Mouse (Mus musculus): ENCODE measurements around the gene Hapln4. TPM values are rescaled to one million over a fixed set of nuclear protein-coding genes. Genes with fewer than 3 reads are reported as not detected.
A peak's percentile ranks its signal among the peaks of the same experiment; 100 is the strongest.

Gene Hapln4
- polyA plus RNA-seq, 1 experiment from 2014 or later = 0.75 TPM

DNA sequence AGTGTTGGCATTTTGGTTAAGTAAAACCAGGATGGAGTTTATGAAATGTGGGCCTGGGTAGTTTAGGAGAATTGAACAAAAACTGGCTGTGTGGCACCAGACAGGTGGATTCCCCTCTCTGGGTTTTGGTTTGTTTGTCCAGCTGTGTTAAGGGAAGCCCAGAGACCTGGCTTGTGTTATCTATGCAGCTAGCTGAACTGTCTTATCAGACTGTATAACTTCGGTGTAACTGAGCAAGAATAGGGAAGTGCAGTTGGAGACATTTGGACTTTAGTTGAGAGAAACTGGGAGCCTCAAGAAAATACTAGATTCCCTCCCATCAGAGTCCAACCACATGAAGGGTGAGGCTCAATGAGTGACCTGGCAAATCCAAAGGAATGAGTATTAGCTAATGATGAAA, 9.6 kb upstream of the Hapln4 start:
- no peak overlapping the region for H3K4me2 ChIP-seq
- peaks cover 52% of the 10 kb centered on the region for H3K36me3 ChIP-seq
- H3K9ac ChIP-seq = no peak overlapping the region
- ATAC-seq (ENCODE audit: low FRiP score) = no peak
- peaks cover 11% of the 10 kb centered on the region; the same call in 1 of the 2 replicates for H3K27me3 ChIP-seq
- H3K4me3 ChIP-seq = no peak overlapping the region
- H3K27ac ChIP-seq = no peak overlapping the region
- H3K9me3 ChIP-seq = no peaks in the 10 kb centered on the region
- H3K4me1 ChIP-seq (replicated peaks) = no peaks in the 10 kb centered on the region
- WGBS = 95% methylated on average over 1 of the region's 1 CpGs

DNA sequence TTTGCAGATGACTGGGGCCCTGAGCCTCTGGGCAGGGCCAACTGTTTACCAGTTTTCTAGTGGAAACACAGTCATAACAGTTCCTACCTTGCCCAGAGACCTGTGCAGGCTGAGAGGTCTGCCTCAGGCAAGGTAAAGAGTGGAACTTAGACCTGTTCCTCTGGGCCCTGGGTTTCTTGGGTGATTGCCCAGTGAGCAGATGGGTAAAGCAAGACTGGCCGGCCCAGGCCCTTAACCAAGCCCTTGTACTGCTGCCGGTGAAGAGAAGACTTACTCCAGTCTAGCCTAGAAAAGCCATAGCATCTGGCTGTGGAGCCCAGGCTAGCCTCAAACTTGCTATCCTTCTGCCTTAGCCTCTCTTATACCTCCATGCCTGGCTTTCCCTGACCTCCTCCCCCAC, 1.3 kb upstream of the Hapln4 start:
- H3K36me3 ChIP-seq = peaks cover 31% of the 10 kb centered on the region
- 98% methylated on average over 2 of the region's 2 CpGs for WGBS
- H3K9ac ChIP-seq = no peak overlapping the region
- no peak overlapping the region for H3K4me2 ChIP-seq
- H3K4me1 ChIP-seq (replicated peaks) = peaks cover 28% of the 10 kb centered on the region
- peaks cover 61% of the 10 kb centered on the region for H3K27me3 ChIP-seq
- ATAC-seq (ENCODE audit: low FRiP score) = no peak
- H3K9me3 ChIP-seq = no peaks in the 10 kb centered on the region
- H3K4me3 ChIP-seq = no peak overlapping the region
- H3K27ac ChIP-seq = no peak overlapping the region

DNA sequence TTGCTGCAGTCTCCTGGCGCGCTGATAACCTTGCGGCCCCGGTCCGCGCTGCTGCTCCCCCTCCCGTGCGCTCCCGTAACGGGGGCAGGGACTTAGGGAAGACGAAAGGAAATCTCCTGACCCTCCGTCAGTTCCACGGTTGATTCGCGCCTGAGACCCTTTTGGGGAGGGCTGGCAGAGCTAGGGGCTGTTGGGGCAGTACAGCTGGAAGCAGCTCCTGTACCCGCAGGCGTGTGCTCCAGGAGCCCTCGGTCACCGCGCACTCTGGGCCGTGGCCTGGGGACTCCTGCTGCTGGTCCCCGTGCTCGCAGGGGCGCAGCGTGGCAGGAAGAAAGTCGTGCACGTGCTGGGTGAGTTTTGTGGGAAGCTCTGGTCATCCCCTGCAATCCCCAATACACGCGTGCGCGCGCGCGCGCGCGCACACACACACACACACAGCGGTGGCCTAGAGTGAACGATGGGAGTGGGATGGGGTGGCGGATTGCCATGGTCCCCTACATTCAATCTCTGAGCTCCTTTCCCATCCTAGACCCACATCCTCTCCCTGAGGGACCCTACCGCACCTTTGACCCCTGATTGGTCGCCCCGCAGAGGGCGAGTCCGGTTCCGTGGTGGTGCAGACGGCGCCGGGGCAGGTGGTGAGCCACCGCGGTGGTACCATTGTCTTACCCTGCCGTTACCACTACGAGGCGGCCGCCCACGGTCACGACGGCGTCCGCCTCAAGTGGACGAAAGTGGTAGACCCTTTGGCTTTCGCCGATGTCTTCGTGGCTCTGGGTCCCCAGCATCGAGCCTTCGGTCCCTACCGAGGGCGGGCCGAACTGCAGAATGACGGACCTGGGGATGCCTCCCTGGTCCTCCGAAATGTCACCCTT, 1.2 kb downstream of the Hapln4 start:
- H3K4me2 ChIP-seq = peak overlapping the region; percentile 82
- no peaks in the 10 kb centered on the region for H3K9me3 ChIP-seq
- 1% methylated on average over 69 of the region's 71 CpGs for WGBS
- H3K9ac ChIP-seq = peak overlapping the region; percentile 70
- H3K36me3 ChIP-seq = peaks cover 9% of the 10 kb centered on the region
- H3K4me1 ChIP-seq (replicated peaks) = peaks cover 50% of the 10 kb centered on the region
- H3K4me3 ChIP-seq = peak overlapping the region; percentile 48
- no peak overlapping the region for H3K27ac ChIP-seq
- H3K27me3 ChIP-seq = peaks cover 85% of the 10 kb centered on the region
- ATAC-seq (ENCODE audit: low FRiP score) = 0 out of 2 replicates have a peak, but pooled peaks have one; percentile 6

DNA sequence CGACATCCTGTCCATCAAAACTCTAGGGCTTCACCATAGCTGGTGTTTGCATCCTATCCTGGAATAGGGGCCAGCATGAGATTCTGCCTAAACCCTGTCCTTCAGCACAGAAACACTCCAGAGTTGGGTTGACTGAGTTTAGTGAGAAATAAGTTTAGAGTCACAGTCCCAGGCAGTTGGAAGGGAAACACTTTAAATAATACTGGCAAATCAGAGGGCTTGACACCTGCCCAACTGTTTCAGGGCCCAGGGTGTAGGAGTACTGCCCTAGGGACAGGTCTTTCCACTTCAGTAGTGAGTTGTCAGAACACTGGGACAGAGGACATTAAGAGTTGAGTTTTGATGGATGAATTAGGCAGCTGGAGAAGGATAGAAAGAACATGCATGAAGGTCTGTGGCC, 2.9 kb downstream of the Hapln4 start:
- Histone ChIP-seq H3K9ac (no peak overlapping the region), H3K27ac (no peak overlapping the region), H3K4me1 (replicated peaks) (peaks cover 63% of the 10 kb centered on the region), H3K36me3 (no peaks in the 10 kb centered on the region), H3K4me3 (no peak overlapping the region), H3K27me3 (peaks cover 93% of the 10 kb centered on the region), H3K4me2 (no peak overlapping the region), H3K9me3 (no peaks in the 10 kb centered on the region)
- ATAC-seq (ENCODE audit: low FRiP score) = no peak
- 54% methylated on average over 1 of the region's 1 CpGs for WGBS

DNA sequence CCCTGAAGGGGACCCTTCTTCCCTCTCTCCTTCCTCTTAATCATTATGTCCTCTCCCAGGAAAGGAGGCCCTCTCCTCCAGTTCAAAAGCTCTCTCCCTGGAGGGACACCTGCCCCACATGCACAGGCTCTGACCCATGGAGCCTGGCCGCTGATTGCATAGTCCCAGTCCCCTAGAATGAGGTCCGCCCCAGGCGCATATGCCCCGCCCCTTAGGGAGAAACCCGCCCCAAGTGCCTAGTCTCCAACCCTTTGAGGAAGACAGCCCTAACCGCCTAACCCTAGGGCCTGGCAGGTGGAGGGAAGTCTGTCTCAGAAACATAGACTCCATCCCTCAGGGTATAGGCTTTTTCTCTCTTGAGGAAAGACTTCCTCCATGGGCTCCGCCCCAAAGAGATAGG, 4.0 kb downstream of the Hapln4 start:
- Histone ChIP-seq H3K4me2 (no peak overlapping the region), H3K9me3 (no peaks in the 10 kb centered on the region), H3K4me1 (replicated peaks) (peaks cover 63% of the 10 kb centered on the region), H3K9ac (no peak overlapping the region), H3K4me3 (no peak overlapping the region), H3K36me3 (no peaks in the 10 kb centered on the region), H3K27ac (no peak overlapping the region), H3K27me3 (peaks cover 82% of the 10 kb centered on the region)
- peak; percentile 6; the same call in 1 of the 2 replicates for ATAC-seq (ENCODE audit: low FRiP score)
- 6% methylated on average over 7 of the region's 7 CpGs for WGBS

DNA sequence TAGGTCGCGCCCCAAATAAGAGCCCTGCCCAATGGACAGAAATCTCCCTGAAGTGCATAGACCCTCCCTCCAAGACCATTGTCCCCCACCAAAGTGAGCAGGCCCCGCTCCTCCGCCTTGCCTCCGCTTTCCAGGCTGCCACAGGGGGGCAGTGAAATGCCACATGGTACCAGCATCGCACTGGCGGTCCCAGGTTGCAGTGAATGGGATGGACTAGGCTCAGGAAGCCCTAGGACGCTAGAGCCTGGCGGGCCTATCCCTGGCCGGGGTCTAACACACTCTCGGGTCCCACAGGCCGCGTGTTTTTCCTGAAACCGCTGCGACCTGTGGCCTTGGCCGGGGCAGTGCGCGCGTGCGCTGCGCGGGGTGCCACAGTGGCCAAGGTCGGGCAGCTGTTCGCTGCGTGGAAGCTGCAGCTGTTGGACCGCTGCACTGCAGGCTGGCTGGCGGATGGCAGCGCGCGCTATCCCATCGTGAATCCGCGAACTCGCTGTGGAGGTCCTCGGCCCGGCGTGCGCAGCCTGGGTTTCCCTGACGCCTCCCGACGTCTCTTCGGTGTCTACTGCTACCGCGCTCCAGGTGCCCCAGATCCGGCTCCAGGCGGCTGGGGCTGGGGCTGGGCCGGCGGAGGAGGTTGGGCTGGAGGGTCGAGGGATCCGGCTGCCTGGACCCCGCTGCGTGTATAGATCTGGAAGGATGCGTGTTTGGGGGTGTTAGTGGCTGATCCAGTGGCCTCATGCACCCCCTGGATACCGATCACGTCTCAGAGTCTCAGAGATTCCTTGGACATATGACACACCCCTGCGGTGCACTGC, 4.8 kb downstream of the Hapln4 start:
- H3K36me3 ChIP-seq = 0 out of 2 replicates have a peak, but pooled peaks cover 3% of the 10 kb centered on the region
- peak overlapping the region; percentile 70 for H3K9ac ChIP-seq
- peaks cover 74% of the 10 kb centered on the region for H3K27me3 ChIP-seq
- no peaks in the 10 kb centered on the region for H3K9me3 ChIP-seq
- H3K4me3 ChIP-seq = peak overlapping the region; percentile 45
- 5% methylated on average over 56 of the region's 56 CpGs for WGBS
- H3K4me1 ChIP-seq (replicated peaks) = peaks cover 62% of the 10 kb centered on the region
- ATAC-seq (ENCODE audit: low FRiP score) = peak; percentile 71
- peak overlapping the region; percentile 81 for H3K4me2 ChIP-seq
- no peak overlapping the region for H3K27ac ChIP-seq

DNA sequence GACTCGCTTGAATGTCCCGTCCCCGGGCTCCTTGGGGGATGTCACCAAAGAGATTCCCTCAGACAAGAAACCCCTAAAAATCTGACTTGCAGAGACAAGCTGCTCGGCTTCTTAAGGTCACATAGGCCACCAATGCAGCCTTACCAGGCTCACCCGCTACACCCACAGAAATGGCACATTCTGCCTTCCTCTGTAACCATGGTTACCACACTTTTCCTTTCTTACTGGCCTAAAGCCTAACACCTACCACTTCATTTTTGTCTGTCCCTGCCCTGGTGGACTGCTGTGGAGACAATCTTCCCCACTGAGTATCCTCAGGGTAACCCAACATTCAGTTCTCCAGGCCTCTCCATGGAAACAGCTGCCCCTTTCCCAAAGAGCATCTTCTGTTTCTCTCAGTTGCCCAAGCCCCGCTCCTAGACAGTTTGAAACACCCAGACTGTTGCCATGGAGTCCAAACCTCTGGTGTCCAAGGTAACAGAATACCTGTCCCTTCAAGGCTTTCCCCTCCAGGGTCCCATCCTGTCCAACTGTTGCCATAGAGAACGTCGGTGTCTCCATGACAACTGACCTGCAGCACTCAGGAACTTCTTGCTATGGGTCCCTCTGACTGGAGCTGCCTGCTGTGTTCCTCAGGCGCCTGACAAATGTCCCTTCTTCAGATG, 6.2 kb downstream of the Hapln4 start:
- Histone ChIP-seq H3K4me1 (replicated peaks) (peaks cover 48% of the 10 kb centered on the region), H3K36me3 (peaks cover 14% of the 10 kb centered on the region), H3K9me3 (no peaks in the 10 kb centered on the region), H3K4me3 (no peak overlapping the region), H3K27ac (no peak overlapping the region), H3K9ac (0 out of 2 replicates have a peak overlapping the region, but pooled peaks have one; percentile 49), H3K27me3 (peaks cover 60% of the 10 kb centered on the region), H3K4me2 (no peak overlapping the region)
- 0 out of 2 replicates have a peak, but pooled peaks have one; percentile 30 for ATAC-seq (ENCODE audit: low FRiP score)
- 38% methylated on average over 9 of the region's 9 CpGs for WGBS

DNA sequence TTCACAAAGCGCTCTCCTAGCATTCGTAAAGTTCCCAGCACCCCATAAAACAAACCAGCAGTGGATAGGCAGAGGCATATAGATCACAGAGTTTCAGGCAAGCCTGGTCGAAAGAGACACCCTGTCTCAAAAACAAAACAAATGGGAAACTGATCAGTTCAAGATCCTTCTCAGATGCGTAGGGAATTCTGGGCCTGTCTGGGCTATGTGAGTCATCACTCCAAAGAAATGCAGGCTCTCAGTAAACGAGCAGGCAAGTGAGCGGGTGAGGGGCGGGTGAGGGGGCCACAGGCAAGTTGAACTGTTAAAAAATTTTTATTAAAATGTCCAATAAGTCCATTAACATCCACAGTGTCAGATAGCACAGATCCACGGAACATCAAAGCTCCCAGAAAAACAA, 9.5 kb downstream of the Hapln4 start:
- peaks cover 27% of the 10 kb centered on the region for H3K4me1 ChIP-seq (replicated peaks)
- H3K27ac ChIP-seq = no peak overlapping the region
- H3K9ac ChIP-seq = no peak overlapping the region
- H3K4me2 ChIP-seq = no peak overlapping the region
- no peaks in the 10 kb centered on the region for H3K9me3 ChIP-seq
- H3K27me3 ChIP-seq = peaks cover 27% of the 10 kb centered on the region
- ATAC-seq (ENCODE audit: low FRiP score) = no peak
- WGBS = 69% methylated on average over 8 of the region's 8 CpGs
- peaks cover 46% of the 10 kb centered on the region for H3K36me3 ChIP-seq
- no peak overlapping the region for H3K4me3 ChIP-seq

DNA sequence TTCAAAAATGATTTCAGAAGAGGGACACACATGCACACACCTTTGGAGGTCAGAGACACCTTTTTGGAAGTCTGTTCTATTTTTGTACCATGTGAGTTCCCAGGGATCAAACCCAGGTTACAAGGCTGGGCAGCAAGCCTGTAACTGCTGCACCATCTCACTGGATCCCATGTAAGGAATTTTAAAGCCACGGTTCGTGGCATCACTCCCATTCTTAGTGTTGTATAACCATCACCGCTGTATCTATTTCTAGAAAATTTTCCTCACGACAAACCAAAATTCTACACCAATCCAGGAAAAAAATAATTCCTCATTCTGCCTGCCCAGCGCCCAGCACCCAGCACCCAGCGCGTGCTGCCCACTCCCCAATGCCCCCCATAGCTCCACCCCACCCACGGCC, 16.0 kb downstream of the Hapln4 start:
- Histone ChIP-seq H3K4me2 (no peak overlapping the region), H3K27me3 (no peaks in the 10 kb centered on the region), H3K4me1 (replicated peaks) (peaks cover under 1% of the 10 kb centered on the region; the same call in 1 of the 2 replicates), H3K27ac (no peak overlapping the region), H3K36me3 (peaks cover 98% of the 10 kb centered on the region), H3K9ac (no peak overlapping the region), H3K4me3 (no peak overlapping the region), H3K9me3 (no peaks in the 10 kb centered on the region; the same call in 1 of the 2 replicates)
- WGBS = 83% methylated on average over 8 of the region's 8 CpGs
- no peak for ATAC-seq (ENCODE audit: low FRiP score)

DNA sequence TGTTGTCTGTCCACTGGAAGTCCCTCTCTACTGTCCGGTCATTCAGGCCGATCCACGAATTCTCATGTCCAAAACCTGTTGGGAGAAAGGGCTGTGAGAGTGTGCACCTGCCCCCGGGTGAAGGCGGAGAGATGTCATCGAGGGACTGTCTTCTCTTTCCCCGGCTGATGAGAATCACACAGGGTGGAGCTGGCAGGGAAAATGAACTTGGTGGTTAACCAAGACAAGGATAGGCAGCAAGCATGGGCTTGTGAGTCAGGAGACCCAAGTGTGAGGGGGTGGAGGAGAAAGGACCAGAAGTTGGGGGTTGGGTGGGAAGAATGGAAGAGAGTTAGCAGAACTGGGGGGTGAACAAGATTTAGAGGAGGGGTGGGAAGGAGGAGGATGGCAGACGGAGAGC, 17.0 kb downstream of the Hapln4 start:
- Histone ChIP-seq H3K4me2 (no peak overlapping the region), H3K27ac (no peak overlapping the region), H3K27me3 (no peaks in the 10 kb centered on the region), H3K4me3 (no peak overlapping the region), H3K36me3 (peaks cover 92% of the 10 kb centered on the region), H3K4me1 (replicated peaks) (peaks cover 10% of the 10 kb centered on the region), H3K9me3 (no peaks in the 10 kb centered on the region; the same call in 1 of the 2 replicates), H3K9ac (no peak overlapping the region)
- 87% methylated on average over 8 of the region's 8 CpGs for WGBS
- ATAC-seq (ENCODE audit: low FRiP score) = no peak

DNA sequence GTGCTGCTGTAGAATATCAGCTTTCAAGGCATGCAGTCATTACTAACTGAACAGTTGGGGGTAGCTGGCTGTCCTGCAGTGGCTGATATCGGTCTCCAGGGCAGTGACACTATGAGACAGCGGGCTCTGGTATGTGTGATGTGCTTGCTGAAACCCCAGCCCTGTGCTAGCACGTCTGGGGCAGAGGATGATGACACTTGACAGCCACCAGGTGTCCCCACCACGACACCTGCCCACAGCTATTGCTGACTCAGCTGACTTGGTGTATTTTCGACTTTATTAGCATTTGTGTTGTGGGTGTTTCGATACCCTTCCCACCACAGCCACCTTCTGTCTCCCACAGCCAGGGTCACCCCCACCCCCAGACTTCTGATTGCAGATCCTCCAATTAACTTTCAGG, 21.2 kb downstream of the Hapln4 start:
- no peak overlapping the region for H3K27ac ChIP-seq
- peaks cover 18% of the 10 kb centered on the region for H3K4me1 ChIP-seq (replicated peaks)
- no peak overlapping the region for H3K4me2 ChIP-seq
- no peak overlapping the region for H3K9ac ChIP-seq
- H3K9me3 ChIP-seq = no peaks in the 10 kb centered on the region
- H3K36me3 ChIP-seq = peaks cover 88% of the 10 kb centered on the region
- H3K27me3 ChIP-seq = no peaks in the 10 kb centered on the region
- 14% methylated on average over 6 of the region's 6 CpGs for WGBS
- H3K4me3 ChIP-seq = no peak overlapping the region
- peak; percentile 23; the same call in 1 of the 2 replicates for ATAC-seq (ENCODE audit: low FRiP score)

DNA sequence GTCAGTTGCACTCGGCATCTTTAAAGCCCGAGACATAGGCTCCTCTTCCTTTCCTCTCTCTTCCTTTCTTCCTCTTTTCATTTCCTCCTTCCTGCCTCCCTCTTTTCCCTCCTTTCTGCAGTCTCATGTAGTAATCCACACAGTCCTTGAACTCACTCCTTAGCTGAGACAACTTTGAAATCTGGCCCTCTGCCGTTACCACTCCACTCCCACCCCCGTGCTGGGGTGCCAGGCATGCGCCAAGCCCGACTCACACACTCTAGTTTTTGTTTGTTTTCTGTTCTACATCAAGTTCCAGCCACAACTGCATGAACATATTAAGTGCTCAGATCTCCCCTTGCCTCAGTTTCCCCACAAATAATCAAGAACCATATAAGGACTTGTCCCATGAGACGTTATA, 21.7 kb downstream of the Hapln4 start:
- Histone ChIP-seq H3K27ac (no peak overlapping the region), H3K9ac (no peak overlapping the region), H3K27me3 (no peaks in the 10 kb centered on the region), H3K4me3 (no peak overlapping the region), H3K4me1 (replicated peaks) (peaks cover 20% of the 10 kb centered on the region), H3K9me3 (no peaks in the 10 kb centered on the region), H3K36me3 (peaks cover 88% of the 10 kb centered on the region), H3K4me2 (no peak overlapping the region)
- 80% methylated on average over 7 of the region's 7 CpGs for WGBS
- no peak for ATAC-seq (ENCODE audit: low FRiP score)

Data from hindbrain, embryonic 13.5 days (tissue).